Mouse (Mus musculus) intestine, postnatal 0 days (tissue): ENCODE results near the gene Fbxw11. TPM values are rescaled to one million over a fixed set of nuclear protein-coding genes. Genes with fewer than 3 reads are reported as not detected.

Experiments used
- ATAC-seq: fragments of 200-750 bp; cut with Nextera tagmentation; 2 replicates; pipeline ENCODE4 v1.8.0; 2017; ENCODE audit warnings: mild to moderate bottlenecking, moderate TSS enrichment, moderate library complexity
- H3K27ac ChIP-seq: fragments of 300-500 bp; sonication (generic); 2 replicates; pipeline ENCODE4 v1.5.1; 2014; ENCODE audit warnings: mild to moderate bottlenecking, low read depth, low read length, moderate library complexity
- H3K27me3 ChIP-seq: fragments of 300-500 bp; sonication (generic); replicated peaks from 2 replicates; pipeline ENCODE4 v1.6.1; 2014; ENCODE audit warnings: low read length, mixed read lengths; ENCODE audit not compliant: control insufficient read depth, insufficient read depth
- H3K36me3 ChIP-seq: fragments of 300-500 bp; sonication (generic); 2 replicates; pipeline ENCODE4 v1.6.1; 2014; ENCODE audit warnings: mild to moderate bottlenecking, moderate library complexity; ENCODE audit not compliant: control insufficient read depth, insufficient read depth
- H3K4me1 ChIP-seq: fragments of 300-500 bp; sonication (generic); replicated peaks from 2 replicates; pipeline ENCODE4 v1.6.1; 2014; ENCODE audit warnings: antibody characterized with exemption, low read length, mixed read lengths; ENCODE audit not compliant: control insufficient read depth, insufficient read depth
- H3K4me2 ChIP-seq: fragments of 300-500 bp; sonication (generic); replicated peaks from 2 replicates; pipeline ENCODE4 v1.6.1; 2014; ENCODE audit warnings: low read depth, mild to moderate bottlenecking, moderate library complexity
- H3K4me3 ChIP-seq: fragments of 300-500 bp; sonication (generic); 2 replicates; pipeline ENCODE4 v1.5.1; 2014; ENCODE audit warnings: low read depth, low read length
- H3K9ac ChIP-seq: fragments of 300-500 bp; sonication (generic); 2 replicates; pipeline ENCODE4 v1.6.1; 2014; ENCODE audit warnings: mild to moderate bottlenecking, low read depth, low read length
- H3K9me3 ChIP-seq: fragments of 300-500 bp; sonication (generic); 2 replicates; pipeline ENCODE4 v1.6.1; 2016; ENCODE audit warnings: mixed run types; ENCODE audit not compliant: control insufficient read depth
- CTCF ChIP-seq: sonication (generic); IDR thresholded peaks from 2 replicates; pipeline ENCODE4 v1.5.1; 2016; ENCODE audit warnings: low read depth, mild to moderate bottlenecking, control low read depth, antibody characterized with exemption, moderate library complexity
- WGBS: fragments of 180-500 bp; shearing (Covaris S2); extraction: QIAGEN DNeasy Blood & Tissue Kit; methylation state at CpG from one replicate; pipeline ENCODE4 v1.1.7; 2014; 5-methylcytosine and 5-hydroxymethylcytosine counted together
- polyA plus RNA-seq: library from polyadenylated mRNA; unstranded; fragments of >200 nt; fragmentation: Nextera tagmentation; extraction: Ambion mirVana; gene quantifications from 2 replicates; pipeline ENCODE4 v1.2.1, GENCODE M21; 2015

The Fbxw11 gene
- 33.8 and 34.0 TPM in 2 replicates for polyA plus RNA-seq

GRCm38 (mm10) chr11:32642249-32642876 is at the start of gene Fbxw11:
Gene Fbxw11 (plus strand): TSS chr11:32642724.
- TF ChIP-seq CTCF = peak; percentile 20; the same call in 1 of the 2 replicates
- WGBS = under 1% methylated on average over 64 of the region's 64 CpGs
- Histone ChIP-seq H3K27ac (peak within 1 kb of the TSS; percentile 94), H3K4me2 (peak within 1 kb of the TSS; percentile 81), H3K36me3 (no peaks in the 10 kb centered on the region), H3K9me3 (no peaks in the 10 kb centered on the region), H3K27me3 (no peaks in the 10 kb centered on the region), H3K4me3 (peak within 1 kb of the TSS; percentile 97), H3K4me1 (peaks cover 4% of the 10 kb centered on the region; the same call in 1 of the 2 replicates), H3K9ac (peak within 1 kb of the TSS; percentile 97)
- peak; percentile 95 for ATAC-seq

GRCm38 (mm10) chr11:32593081-32593480 is 49.4 kb upstream of the Fbxw11 start:
- Histone ChIP-seq H3K9me3 (no peaks in the 10 kb centered on the region), H3K4me2 (no peak overlapping the region), H3K4me1 (no peaks in the 10 kb centered on the region), H3K27me3 (no peaks in the 10 kb centered on the region), H3K27ac (no peak overlapping the region; the same call in 1 of the 2 replicates), H3K36me3 (peaks cover 11% of the 10 kb centered on the region; the same call in 1 of the 2 replicates), H3K9ac (no peak overlapping the region), H3K4me3 (no peak overlapping the region)
- ATAC-seq = no peak
- WGBS = 85% methylated on average over 7 of the region's 7 CpGs
- TF ChIP-seq CTCF = no peak

- Histone ChIP-seq H3K27me3 (no peaks in the 10 kb centered on the region), H3K9ac (no peak overlapping the region), H3K27ac (no peak overlapping the region), H3K4me2 (no peak overlapping the region), H3K4me3 (no peak overlapping the region), H3K4me1 (no peaks in the 10 kb centered on the region), H3K9me3 (no peaks in the 10 kb centered on the region), H3K36me3 (peaks cover 11% of the 10 kb centered on the region; the same call in 1 of the 2 replicates)
- WGBS = 92% methylated on average over 4 of the region's 4 CpGs
- TF ChIP-seq CTCF = peak; percentile 43
- no peak for ATAC-seq
These were observed 48.4 kb upstream of the Fbxw11 start for GRCm38 (mm10) chr11:32594122-32594521.

DNA sequence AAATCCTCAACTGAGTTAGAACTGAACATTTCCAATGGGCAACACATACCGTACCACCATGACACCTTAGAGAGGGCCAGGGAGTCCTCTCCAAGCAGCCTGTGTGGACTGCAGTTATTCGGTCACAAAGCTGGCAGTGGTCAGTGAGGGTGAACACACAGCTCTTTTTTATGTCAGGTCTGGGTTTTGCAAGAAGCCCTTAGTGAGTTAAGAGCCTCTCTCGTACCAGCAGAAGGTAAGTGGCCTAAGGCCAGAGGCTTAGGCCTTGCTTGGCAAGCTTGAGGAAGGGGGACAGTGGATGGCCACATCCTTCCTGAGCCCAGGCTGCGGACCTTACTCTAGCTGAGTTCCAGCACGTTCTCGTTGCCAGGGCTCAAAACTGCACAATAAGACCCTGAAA is 42.2 kb upstream of the Fbxw11 start:
- WGBS = 94% methylated on average over 6 of the region's 6 CpGs
- no peak for ATAC-seq

DNA sequence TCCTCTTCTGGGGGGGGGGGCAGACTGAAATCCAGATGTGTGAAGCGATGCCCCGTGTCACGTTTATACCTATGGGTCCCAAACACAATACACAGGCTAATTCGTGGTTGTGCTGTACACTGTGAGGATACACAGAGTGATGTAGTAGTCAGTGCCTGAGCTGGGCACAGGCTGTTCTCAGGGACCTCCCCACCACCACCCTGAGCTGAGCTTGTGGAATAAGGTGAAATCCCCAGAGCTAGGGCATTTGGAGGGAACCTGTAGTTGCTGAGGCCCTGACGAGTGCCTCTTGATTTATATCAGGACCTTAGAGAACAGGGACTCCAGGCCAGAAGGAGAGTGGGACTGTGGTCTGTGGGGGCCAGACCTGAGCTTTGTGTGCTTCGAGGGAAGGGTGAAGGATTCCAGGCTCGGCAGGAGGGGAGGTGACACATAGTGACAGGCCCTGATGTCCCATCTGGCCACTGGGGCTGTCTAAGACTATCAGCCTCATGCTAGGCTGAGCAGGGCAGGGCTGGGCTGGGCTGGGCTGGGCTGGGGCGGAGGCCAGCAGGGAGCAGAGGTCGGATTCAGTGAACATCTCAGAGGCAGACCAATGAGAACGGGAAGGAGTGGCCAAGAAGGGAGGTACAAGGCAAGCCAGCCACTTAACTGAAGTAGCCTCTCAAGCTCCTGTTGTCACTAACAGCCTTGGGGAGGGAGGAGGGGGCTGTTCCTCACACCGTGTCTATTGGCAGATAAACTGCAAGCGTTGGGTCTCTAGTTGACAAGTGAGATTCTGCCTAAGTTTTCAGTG is 40.8 kb upstream of the Fbxw11 start:
- ATAC-seq = peak; percentile 90
- Histone ChIP-seq H3K27ac (peak overlapping the region; percentile 60), H3K4me3 (no peak overlapping the region), H3K9me3 (no peaks in the 10 kb centered on the region), H3K9ac (no peak overlapping the region), H3K4me2 (peak overlapping the region; percentile 30), H3K4me1 (peaks cover 5% of the 10 kb centered on the region; the same call in 1 of the 2 replicates), H3K36me3 (peaks cover 4% of the 10 kb centered on the region; the same call in 1 of the 2 replicates), H3K27me3 (no peaks in the 10 kb centered on the region)
- peak; percentile 34; the same call in 1 of the 2 replicates for TF ChIP-seq CTCF
- 40% methylated on average over 12 of the region's 12 CpGs for WGBS

More for the DNA sequence above, 42.2 kb upstream of the Fbxw11 start:
- Histone ChIP-seq H3K36me3 (peaks cover 4% of the 10 kb centered on the region; the same call in 1 of the 2 replicates), H3K4me1 (peaks cover 5% of the 10 kb centered on the region; the same call in 1 of the 2 replicates), H3K9ac (no peak overlapping the region), H3K4me3 (no peak overlapping the region), H3K27ac (no peak overlapping the region), H3K9me3 (no peaks in the 10 kb centered on the region), H3K4me2 (no peak overlapping the region), H3K27me3 (no peaks in the 10 kb centered on the region)
- no peak for TF ChIP-seq CTCF

- Histone ChIP-seq H3K4me1 (peaks cover 5% of the 10 kb centered on the region; the same call in 1 of the 2 replicates), H3K27me3 (no peaks in the 10 kb centered on the region), H3K9me3 (no peaks in the 10 kb centered on the region), H3K27ac (0 out of 2 replicates have a peak overlapping the region, but pooled peaks have one; percentile 1), H3K9ac (no peak overlapping the region), H3K4me2 (no peak overlapping the region), H3K36me3 (peaks cover 4% of the 10 kb centered on the region; the same call in 1 of the 2 replicates), H3K4me3 (no peak overlapping the region)
- 48% methylated on average over 4 of the region's 4 CpGs for WGBS
- ATAC-seq = no peak
- no peak for TF ChIP-seq CTCF
These were observed 37.9 kb upstream of the Fbxw11 start for GRCm38 (mm10) chr11:32604663-32605062.
